Mouse (Mus musculus) naive thymus-derived CD4-positive, alpha-beta T cell, adult 2 months (primary cell): ENCODE measurements around the gene Gfod1.

Experiments used
- DNase-seq: peaks from one replicate; pipeline ENCODE4 v3.0.0-alpha.2; 2011; ENCODE audit warnings: low read depth

The Gfod1 gene

GRCm38 (mm10) chr13:43201033-43201432 is 102.9 kb downstream of the Gfod1 start:
- DNase-seq, result peak; percentile 62

GRCm38 (mm10) chr13:43200473-43200872 is 103.5 kb downstream of the Gfod1 start:
- no peak for DNase-seq

- DNase-seq, result peak; percentile 69
Measured at GRCm38 (mm10) chr13:43199749-43200148, 104.2 kb downstream of the Gfod1 start.

GRCm38 (mm10) chr13:43199282-43199681 is 104.7 kb downstream of the Gfod1 start:
- no peak for DNase-seq

- DNase-seq, result no peak
Measured at GRCm38 (mm10) chr13:43197187-43197586, 106.8 kb downstream of the Gfod1 start.

- no peak for DNase-seq
Measured at GRCm38 (mm10) chr13:43196000-43196399, 108.0 kb downstream of the Gfod1 start.

GRCm38 (mm10) chr13:43193932-43194331 is 110.0 kb downstream of the Gfod1 start:
- DNase-seq, result no peak

GRCm38 (mm10) chr13:43193266-43193665 is 110.7 kb downstream of the Gfod1 start:
- DNase-seq, result no peak

GRCm38 (mm10) chr13:43191741-43192192 is 112.2 kb downstream of the Gfod1 start:
- DNase-seq, result peak; percentile 49

- DNase-seq, result no peak
Measured at GRCm38 (mm10) chr13:43191290-43191689, 112.7 kb downstream of the Gfod1 start.

- DNase-seq, result no peak
Measured at GRCm38 (mm10) chr13:43187736-43188135, 116.2 kb downstream of the Gfod1 start.

GRCm38 (mm10) chr13:43183248-43184055 is 120.5 kb downstream of the Gfod1 start:
- DNase-seq, result no peak

GRCm38 (mm10) chr13:43182465-43183201 is 121.3 kb downstream of the Gfod1 start:
- DNase-seq, result peak; percentile 90

- DNase-seq, result no peak
Measured at GRCm38 (mm10) chr13:43181104-43181503, 122.9 kb downstream of the Gfod1 start.

GRCm38 (mm10) chr13:43177317-43177716 is 126.7 kb downstream of the Gfod1 start:
- peak; percentile 85 for DNase-seq

- no peak for DNase-seq
Measured at GRCm38 (mm10) chr13:43176676-43177075, 127.3 kb downstream of the Gfod1 start.

GRCm38 (mm10) chr13:43173262-43173661 is 130.7 kb downstream of the Gfod1 start:
- DNase-seq, result peak; percentile 92

- DNase-seq, result peak; percentile 36
Measured at GRCm38 (mm10) chr13:43172036-43172713, 131.8 kb downstream of the Gfod1 start.

GRCm38 (mm10) chr13:43171020-43171710 is 132.8 kb downstream of the Gfod1 start, which contains the start of gene Tbc1d7:
Gene Tbc1d7, minus strand, starts transcription at chr13:43171501.
- peak; percentile 98 for DNase-seq

GRCm38 (mm10) chr13:43167721-43168120 is 136.3 kb downstream of the Gfod1 start:
- DNase-seq, result no peak

GRCm38 (mm10) chr13:43159429-43159828 is 144.5 kb downstream of the Gfod1 start:
- DNase-seq, result no peak

GRCm38 (mm10) chr13:43158281-43158680 is 145.7 kb downstream of the Gfod1 start:
- DNase-seq, result no peak
